Mouse (Mus musculus) liver, embryonic 13.5 days (tissue): ENCODE measurements around the gene B4galnt2. TPM values are rescaled to one million over a fixed set of nuclear protein-coding genes. Genes with fewer than 3 reads are reported as not detected.
"Not testable (repeated sequence)": the region's sequence is repeated elsewhere in the genome, so short reads cannot be mapped to it uniquely, and the experiment has no call there.

ENCODE experiments used
- ATAC-seq: fragments of 200-750 bp; cut with Nextera tagmentation; 2 replicates; pipeline ENCODE4 v1.8.0; 2017; ENCODE audit warnings: low read depth, mild to moderate bottlenecking, moderate number of reproducible peaks, moderate library complexity
- DNase-seq: peaks from one replicate; pipeline ENCODE4 v3.0.0; 2022
- H3K27ac ChIP-seq: fragments of 300-500 bp; sonication (generic); 2 replicates; pipeline ENCODE4 v1.5.1; 2015; ENCODE audit warnings: moderate library complexity, mild to moderate bottlenecking, inconsistent platforms
- H3K27me3 ChIP-seq: fragments of 300-500 bp; sonication (generic); 2 replicates; pipeline ENCODE4 v1.6.1; 2015; ENCODE audit warnings: mild to moderate bottlenecking, inconsistent platforms
- H3K36me3 ChIP-seq: fragments of 300-500 bp; sonication (generic); 2 replicates; pipeline ENCODE4 v1.6.1; 2015; ENCODE audit warnings: mild to moderate bottlenecking, inconsistent platforms
- H3K4me1 ChIP-seq: fragments of 300-500 bp; sonication (generic); replicated peaks from 2 replicates; pipeline ENCODE4 v1.6.1; 2015; ENCODE audit warnings: inconsistent platforms
- H3K4me2 ChIP-seq: fragments of 300-500 bp; sonication (generic); 2 replicates; pipeline ENCODE4 v1.6.1; 2015; ENCODE audit warnings: inconsistent platforms, mild to moderate bottlenecking, moderate library complexity
- H3K4me3 ChIP-seq: fragments of 300-500 bp; sonication (generic); replicated peaks from 2 replicates; pipeline ENCODE4 v1.5.1; 2015; ENCODE audit warnings: mild to moderate bottlenecking, inconsistent platforms
- H3K9ac ChIP-seq: fragments of 300-500 bp; sonication (generic); 2 replicates; pipeline ENCODE4 v1.6.1; 2015; ENCODE audit warnings: mild to moderate bottlenecking, inconsistent platforms
- H3K9me3 ChIP-seq: fragments of 300-500 bp; sonication (generic); replicated peaks from 2 replicates; pipeline ENCODE4 v1.6.1; 2016; ENCODE audit warnings: inconsistent platforms
- WGBS: fragments of 180-500 bp; shearing (Covaris S2); methylation state at CpG from one replicate; pipeline ENCODE4 v1.1.7; 2015; ENCODE audit not compliant: insufficient replicate concordance; 5-methylcytosine and 5-hydroxymethylcytosine counted together
- polyA plus RNA-seq: library from polyadenylated mRNA; unstranded; fragments of >200 nt; fragmentation: Nextera tagmentation; extraction: Ambion mirVana; gene quantifications from 2 replicates; pipeline ENCODE4 v1.2.1, GENCODE M21; 2015

Gene B4galnt2
- polyA plus RNA-seq, 1 experiment from 2014 or later: 0.13 TPM

GRCm38 (mm10) chr11:95925976-95926375 lies 11.3 kb upstream of the B4galnt2 start:
- Histone ChIP-seq H3K27me3 (peaks cover 22% of the 10 kb centered on the region; the same call in 1 of the 2 replicates), H3K9ac (no peak overlapping the region), H3K4me1 (no peaks in the 10 kb centered on the region), H3K27ac (no peak overlapping the region), H3K4me3 (no peak overlapping the region), H3K9me3 (0 out of 2 replicates have a peak, but pooled peaks cover 4% of the 10 kb centered on the region), H3K4me2 (no peak overlapping the region), H3K36me3 (no peaks in the 10 kb centered on the region)
- DNase-seq (no peak), ATAC-seq (no peak)
- 81% methylated on average over 5 of the region's 5 CpGs for WGBS

- Histone ChIP-seq H3K4me2 (no peak overlapping the region), H3K27ac (no peak overlapping the region)
These were observed 9.5 kb upstream of the B4galnt2 start for GRCm38 (mm10) chr11:95924215-95924614.

GRCm38 (mm10) chr11:95923477-95923876 lies 8.8 kb upstream of the B4galnt2 start:
- H3K9me3 ChIP-seq, H3K27ac ChIP-seq, H3K4me2 ChIP-seq, H3K4me1 ChIP-seq, DNase-seq, ATAC-seq, H3K36me3 ChIP-seq, H3K9ac ChIP-seq, H3K4me3 ChIP-seq: not testable (repeated sequence)
- peaks cover 45% of the 10 kb centered on the region for H3K27me3 ChIP-seq
- 6% methylated on average over 4 of the region's 6 CpGs for WGBS

More at GRCm38 (mm10) chr11:95924215-95924614, 9.5 kb upstream of the B4galnt2 start:
- no peaks in the 10 kb centered on the region for H3K4me1 ChIP-seq
- DNase-seq (no peak), ATAC-seq (no peak)
- no peaks in the 10 kb centered on the region for H3K36me3 ChIP-seq
- 0 out of 2 replicates have a peak, but pooled peaks cover 4% of the 10 kb centered on the region for H3K9me3 ChIP-seq
- H3K9ac ChIP-seq: no peak overlapping the region
- H3K27me3 ChIP-seq: peaks cover 38% of the 10 kb centered on the region
- H3K4me3 ChIP-seq: no peak overlapping the region
- 30% methylated on average over 2 of the region's 2 CpGs for WGBS

GRCm38 (mm10) chr11:95921991-95922621 lies 7.4 kb upstream of the B4galnt2 start:
- H3K27me3 ChIP-seq: peaks cover 56% of the 10 kb centered on the region
- no peak overlapping the region for H3K4me3 ChIP-seq
- 55% methylated on average over 12 of the region's 12 CpGs for WGBS
- no peak for DNase-seq
- ATAC-seq: no peak
- no peak overlapping the region for H3K4me2 ChIP-seq
- no peak overlapping the region for H3K27ac ChIP-seq
- no peaks in the 10 kb centered on the region for H3K4me1 ChIP-seq
- H3K36me3 ChIP-seq: no peaks in the 10 kb centered on the region
- H3K9me3 ChIP-seq: no peaks in the 10 kb centered on the region
- no peak overlapping the region for H3K9ac ChIP-seq

- no peaks in the 10 kb centered on the region for H3K9me3 ChIP-seq
- H3K9ac ChIP-seq: no peak overlapping the region
- no peak overlapping the region for H3K4me2 ChIP-seq
- H3K27ac ChIP-seq: no peak overlapping the region
- H3K27me3 ChIP-seq: peaks cover 90% of the 10 kb centered on the region
- 2% methylated on average over 5 of the region's 5 CpGs for WGBS
- H3K36me3 ChIP-seq: no peaks in the 10 kb centered on the region
- H3K4me1 ChIP-seq: peaks cover 15% of the 10 kb centered on the region
- DNase-seq (no peak), ATAC-seq (no peak)
- no peak overlapping the region for H3K4me3 ChIP-seq
These were observed 1.7 kb upstream of the B4galnt2 start for GRCm38 (mm10) chr11:95916426-95916825.

- Histone ChIP-seq H3K27me3 (peaks cover 86% of the 10 kb centered on the region), H3K4me1 (peaks cover 18% of the 10 kb centered on the region), H3K4me2 (peak overlapping the region; percentile 33), H3K9ac (no peak overlapping the region), H3K27ac (no peak overlapping the region), H3K9me3 (no peaks in the 10 kb centered on the region), H3K4me3 (peak overlapping the region; percentile 19; the same call in 1 of the 2 replicates), H3K36me3 (no peaks in the 10 kb centered on the region)
- WGBS: 2% methylated on average over 28 of the region's 28 CpGs
- ATAC-seq (no peak), DNase-seq (no peak)
These were observed 467 bp upstream of the B4galnt2 start for GRCm38 (mm10) chr11:95915006-95915710.

GRCm38 (mm10) chr11:95913959-95914566 lies 628 bp downstream of the B4galnt2 start:
- H3K4me2 ChIP-seq: peak overlapping the region; percentile 33; the same call in 1 of the 2 replicates
- DNase-seq (no peak), ATAC-seq (no peak)
- H3K9ac ChIP-seq: no peak overlapping the region
- H3K4me3 ChIP-seq: peak overlapping the region; percentile 19; the same call in 1 of the 2 replicates
- peaks cover 84% of the 10 kb centered on the region for H3K27me3 ChIP-seq
- H3K9me3 ChIP-seq: no peaks in the 10 kb centered on the region
- no peak overlapping the region for H3K27ac ChIP-seq
- 5% methylated on average over 14 of the region's 14 CpGs for WGBS
- no peaks in the 10 kb centered on the region for H3K36me3 ChIP-seq
- H3K4me1 ChIP-seq: peaks cover 18% of the 10 kb centered on the region

GRCm38 (mm10) chr11:95911579-95911978 lies 3.1 kb downstream of the B4galnt2 start:
- Histone ChIP-seq H3K9me3 (no peaks in the 10 kb centered on the region), H3K4me1 (peaks cover 18% of the 10 kb centered on the region), H3K27me3 (peaks cover 67% of the 10 kb centered on the region), H3K27ac (no peak overlapping the region), H3K4me3 (no peak overlapping the region), H3K9ac (no peak overlapping the region), H3K36me3 (no peaks in the 10 kb centered on the region), H3K4me2 (no peak overlapping the region)
- no peak for DNase-seq
- ATAC-seq: no peak
- 24% methylated on average over 7 of the region's 7 CpGs for WGBS

- Histone ChIP-seq H3K4me3 (no peak overlapping the region), H3K4me2 (no peak overlapping the region), H3K4me1 (peaks cover 8% of the 10 kb centered on the region; the same call in 1 of the 2 replicates), H3K9me3 (no peaks in the 10 kb centered on the region), H3K27me3 (peaks cover 31% of the 10 kb centered on the region), H3K9ac (no peak overlapping the region), H3K27ac (no peak overlapping the region), H3K36me3 (no peaks in the 10 kb centered on the region)
- DNase-seq (no peak), ATAC-seq (no peak)
- WGBS: 33% methylated on average over 5 of the region's 5 CpGs
These were observed 6.7 kb downstream of the B4galnt2 start for GRCm38 (mm10) chr11:95907805-95908524.

GRCm38 (mm10) chr11:95904290-95904689 lies 10.4 kb downstream of the B4galnt2 start:
- Histone ChIP-seq H3K36me3 (no peaks in the 10 kb centered on the region), H3K27me3 (peaks cover 8% of the 10 kb centered on the region; the same call in 1 of the 2 replicates), H3K27ac (no peak overlapping the region), H3K9ac (no peak overlapping the region), H3K9me3 (no peaks in the 10 kb centered on the region), H3K4me3 (no peak overlapping the region), H3K4me2 (no peak overlapping the region), H3K4me1 (no peaks in the 10 kb centered on the region)
- ATAC-seq (no peak), DNase-seq (no peak)
- 50% methylated on average over 2 of the region's 2 CpGs for WGBS
